Mouse (Mus musculus) heart, embryonic 11.5 days (tissue): ENCODE measurements around the gene Aanat. TPM values are rescaled to one million over a fixed set of nuclear protein-coding genes. Genes with fewer than 3 reads are reported as not detected.

Source experiments
- ATAC-seq: fragments of 200-750 bp; cut with Nextera tagmentation; replicated peaks from 2 replicates; pipeline ENCODE4 v1.8.0; 2017; ENCODE audit warnings: moderate library complexity; ENCODE audit not compliant: insufficient number of reproducible peaks, low FRiP score, low TSS enrichment
- H3K27ac ChIP-seq: fragments of 300-500 bp; sonication (generic); 2 replicates; pipeline ENCODE4 v1.5.1; 2014; ENCODE audit warnings: mild to moderate bottlenecking, low read depth, low read length
- H3K27me3 ChIP-seq: fragments of 300-500 bp; sonication (generic); 2 replicates; pipeline ENCODE4 v1.6.1; 2014; ENCODE audit warnings: mild to moderate bottlenecking, low read length, mixed read lengths; ENCODE audit not compliant: control insufficient read depth, insufficient read depth
- H3K36me3 ChIP-seq: fragments of 300-500 bp; sonication (generic); 2 replicates; pipeline ENCODE4 v1.6.1; 2014; ENCODE audit warnings: mild to moderate bottlenecking, low read length, moderate library complexity, mixed read lengths; ENCODE audit not compliant: control insufficient read depth, insufficient read depth
- H3K4me1 ChIP-seq: fragments of 300-500 bp; sonication (generic); 2 replicates; pipeline ENCODE4 v1.6.1; 2014; ENCODE audit warnings: low read length; ENCODE audit not compliant: control insufficient read depth, insufficient read depth
- H3K4me2 ChIP-seq: fragments of 300-500 bp; sonication (generic); 2 replicates; pipeline ENCODE4 v1.6.1; 2014; ENCODE audit warnings: mild to moderate bottlenecking, moderate library complexity
- H3K4me3 ChIP-seq: fragments of 300-500 bp; sonication (generic); 2 replicates; pipeline ENCODE4 v1.5.1; 2014; ENCODE audit warnings: low read depth, low read length
- H3K9ac ChIP-seq: fragments of 300-500 bp; sonication (generic); 2 replicates; pipeline ENCODE4 v1.6.1; 2014; ENCODE audit warnings: mild to moderate bottlenecking, low read depth, low read length, moderate library complexity
- H3K9me3 ChIP-seq: fragments of 300-500 bp; sonication (generic); replicated peaks from 2 replicates; pipeline ENCODE4 v1.6.1; 2016; ENCODE audit warnings: low read length; ENCODE audit not compliant: control insufficient read depth
- whole genome bisulfite sequencing: fragments of 180-500 bp; shearing (Covaris S2); extraction: QIAGEN DNeasy Blood & Tissue Kit; methylation state at CpG from one replicate; pipeline ENCODE4 v1.1.7; 2014; ENCODE audit not compliant: insufficient replicate concordance; 5-methylcytosine and 5-hydroxymethylcytosine counted together
- polyA plus RNA-seq: library from polyadenylated mRNA; unstranded; fragments of >200 nt; fragmentation: Nextera tagmentation; extraction: Ambion mirVana; gene quantifications from 2 replicates; pipeline ENCODE4 v1.2.1, GENCODE M21; 2014

The Aanat gene
- polyA plus RNA-seq, 1 experiment from 2014 or later: not detected

DNA sequence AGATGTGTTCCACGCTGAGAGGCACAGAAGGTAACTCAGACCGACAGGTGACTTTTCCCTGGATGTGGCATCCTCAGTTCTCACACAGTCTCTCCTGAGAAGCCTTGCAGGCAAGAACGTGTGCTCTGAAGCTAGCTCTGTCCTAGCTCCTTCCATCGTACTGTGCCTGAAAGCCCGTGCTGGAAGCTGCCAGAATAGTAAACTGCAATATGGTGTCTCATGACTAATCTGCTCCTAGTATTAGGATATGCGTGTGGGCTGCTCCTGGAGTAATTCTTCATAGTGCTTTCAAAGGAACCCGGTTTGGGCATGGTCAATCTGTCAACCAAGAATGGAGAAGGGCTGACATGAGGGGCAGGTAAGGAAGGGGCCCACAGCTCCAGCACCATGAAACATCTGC lies 15.4 kb upstream of the Aanat start:
- Histone ChIP-seq H3K4me2 (no peak overlapping the region), H3K9ac (no peak overlapping the region), H3K36me3 (no peaks in the 10 kb centered on the region), H3K4me3 (no peak overlapping the region), H3K27me3 (no peaks in the 10 kb centered on the region), H3K27ac (no peak overlapping the region), H3K4me1 (peaks cover 63% of the 10 kb centered on the region), H3K9me3 (no peaks in the 10 kb centered on the region)
- ATAC-seq: no peak
- 85% methylated on average over 7 of the region's 7 CpGs for WGBS

DNA sequence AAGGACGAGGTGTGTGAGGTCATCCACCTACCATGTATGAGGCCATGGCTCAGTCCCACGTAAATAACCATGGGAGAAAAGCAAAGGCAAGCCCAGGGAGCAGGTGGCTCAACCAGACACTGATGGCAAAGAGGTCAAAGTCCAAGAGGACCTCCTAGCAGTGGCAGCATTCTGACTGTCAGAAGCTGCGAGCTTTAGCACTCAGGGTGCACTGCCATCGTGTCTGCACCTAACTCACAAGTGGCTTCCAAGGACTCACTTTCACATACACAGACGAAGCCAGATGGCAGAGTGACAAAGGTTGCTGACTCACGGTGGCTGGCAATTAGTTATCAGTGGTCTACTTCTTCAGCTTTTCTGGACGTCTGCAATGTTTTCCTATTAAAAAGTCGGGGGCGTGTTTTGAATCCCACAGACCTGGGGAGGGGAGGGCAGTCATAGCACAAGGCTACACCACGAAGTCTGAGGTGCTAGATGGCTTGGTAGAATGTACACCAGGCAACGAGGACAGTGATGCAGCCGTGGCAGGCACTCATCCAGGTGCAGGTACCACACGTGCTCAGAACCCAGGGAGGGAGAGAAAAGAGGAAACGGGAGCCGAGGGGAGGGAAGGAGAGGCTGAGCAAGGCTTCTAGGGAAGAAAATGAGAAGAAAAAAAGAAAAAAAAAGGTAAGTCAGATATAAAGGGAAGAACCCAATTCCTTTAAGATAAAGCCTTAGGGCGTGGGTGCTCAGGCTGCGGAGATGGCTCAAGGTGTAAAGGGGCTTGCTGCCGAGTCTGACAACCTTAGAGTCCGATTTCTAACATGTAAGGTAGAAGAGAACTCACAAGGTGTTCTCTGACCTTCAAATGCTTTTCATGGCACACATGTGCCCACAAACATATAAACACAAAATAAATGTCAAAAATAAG lies 14.2 kb upstream of the Aanat start:
- WGBS: 67% methylated on average over 19 of the region's 19 CpGs
- peak overlapping the region; percentile 16; the same call in 1 of the 2 replicates for H3K9ac ChIP-seq
- H3K9me3 ChIP-seq: no peaks in the 10 kb centered on the region
- H3K27me3 ChIP-seq: no peaks in the 10 kb centered on the region
- H3K27ac ChIP-seq: no peak overlapping the region
- peak overlapping the region; percentile 47 for H3K4me2 ChIP-seq
- H3K4me3 ChIP-seq: no peak overlapping the region
- ATAC-seq: no peak
- H3K36me3 ChIP-seq: no peaks in the 10 kb centered on the region
- peaks cover 71% of the 10 kb centered on the region for H3K4me1 ChIP-seq

DNA sequence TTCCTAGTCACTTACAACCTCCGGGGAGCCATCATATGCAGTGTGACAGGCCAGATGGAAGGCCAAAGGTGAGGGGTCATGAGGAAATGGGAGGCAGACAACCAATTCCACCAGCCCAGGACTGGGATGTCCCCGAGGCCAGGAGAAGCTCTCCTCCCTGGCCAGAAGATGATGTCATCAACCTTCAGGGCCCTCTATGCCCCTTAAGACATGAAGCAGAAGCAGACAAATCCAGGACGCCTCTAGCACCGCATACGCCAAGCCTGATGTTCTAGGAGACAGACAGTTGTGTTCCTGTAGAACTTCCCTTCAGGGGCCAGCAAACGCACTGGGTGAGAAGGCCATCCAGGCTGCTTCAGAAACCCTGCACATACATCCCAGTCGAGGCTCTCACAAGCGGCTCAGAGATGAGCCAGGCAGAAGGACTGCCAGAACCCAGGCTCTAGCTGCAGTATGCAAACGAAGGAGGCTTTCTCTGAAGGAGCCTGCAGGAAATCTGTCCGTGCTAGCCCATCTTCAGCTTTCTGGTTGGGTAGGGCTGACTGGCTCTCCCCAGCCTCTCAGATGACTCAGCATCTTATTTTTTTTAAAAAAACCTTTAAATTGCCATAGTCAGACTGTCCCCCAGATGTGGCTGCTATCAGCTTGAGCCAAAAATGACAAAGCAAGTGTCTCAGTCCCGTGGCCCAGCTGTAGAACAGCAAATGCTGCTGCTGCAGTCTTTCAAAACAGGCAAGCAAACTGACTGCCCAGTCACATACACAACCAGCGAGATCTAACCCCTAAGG lies 13.3 kb upstream of the Aanat start:
- peak; percentile 74 for ATAC-seq

DNA sequence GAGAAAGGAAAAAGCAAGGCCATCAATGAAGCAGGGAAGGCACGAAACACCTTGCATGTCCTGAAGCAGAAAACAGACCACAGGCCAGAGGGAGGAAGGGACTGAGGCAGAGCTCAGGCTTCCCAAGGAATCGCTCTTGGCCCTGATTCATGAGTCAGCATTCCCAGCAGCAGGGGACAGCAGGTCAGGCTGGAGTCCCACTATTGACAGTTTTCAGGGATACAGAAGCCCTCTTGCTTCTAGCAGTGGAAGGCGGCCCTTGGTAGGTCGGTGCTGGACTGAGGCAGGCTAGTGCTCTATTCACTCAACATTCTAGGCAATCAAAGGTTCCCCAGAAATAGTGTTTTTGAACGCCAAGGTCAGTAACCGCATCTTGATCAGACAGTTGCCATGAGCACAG lies 11.7 kb upstream of the Aanat start:
- H3K36me3 ChIP-seq: no peaks in the 10 kb centered on the region
- H3K9me3 ChIP-seq: no peaks in the 10 kb centered on the region
- H3K27ac ChIP-seq: peak overlapping the region; percentile 86; the same call in 1 of the 2 replicates
- H3K9ac ChIP-seq: no peak overlapping the region
- H3K4me2 ChIP-seq: no peak overlapping the region
- peaks cover 69% of the 10 kb centered on the region for H3K4me1 ChIP-seq
- no peaks in the 10 kb centered on the region for H3K27me3 ChIP-seq
- ATAC-seq: no peak
- H3K4me3 ChIP-seq: no peak overlapping the region
- WGBS: 54% methylated on average over 6 of the region's 6 CpGs

More for the DNA sequence above, 13.3 kb upstream of the Aanat start:
- peak overlapping the region; percentile 5; the same call in 1 of the 2 replicates for H3K4me3 ChIP-seq
- no peaks in the 10 kb centered on the region for H3K36me3 ChIP-seq
- peak overlapping the region; percentile 86 for H3K27ac ChIP-seq
- peak overlapping the region; percentile 47 for H3K4me2 ChIP-seq
- H3K27me3 ChIP-seq: no peaks in the 10 kb centered on the region
- 39% methylated on average over 12 of the region's 12 CpGs for WGBS
- no peaks in the 10 kb centered on the region for H3K9me3 ChIP-seq
- peak overlapping the region; percentile 49; the same call in 1 of the 2 replicates for H3K9ac ChIP-seq
- peaks cover 66% of the 10 kb centered on the region for H3K4me1 ChIP-seq

DNA sequence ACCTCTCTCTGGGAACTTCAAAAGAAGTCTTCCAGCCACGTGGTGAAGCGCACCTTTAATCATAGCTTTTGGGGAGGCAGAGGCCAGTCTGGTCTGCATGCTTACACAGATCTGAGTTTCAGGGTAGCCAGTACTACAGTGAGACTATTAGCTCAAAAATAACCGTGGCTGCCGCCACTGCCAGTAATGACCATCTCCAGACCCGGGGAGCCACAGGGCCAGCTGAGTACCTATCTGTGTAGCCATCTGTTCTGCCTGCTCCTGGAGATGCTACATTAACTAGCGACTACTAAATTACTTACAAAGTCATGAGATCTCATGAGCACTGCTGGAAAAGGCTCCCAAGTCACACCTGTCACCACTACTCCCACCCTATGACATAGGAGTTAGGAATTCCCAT lies 11.2 kb upstream of the Aanat start:
- Histone ChIP-seq H3K4me3 (no peak overlapping the region), H3K4me1 (peaks cover 74% of the 10 kb centered on the region), H3K9ac (no peak overlapping the region), H3K4me2 (no peak overlapping the region), H3K27me3 (no peaks in the 10 kb centered on the region), H3K27ac (peak overlapping the region; percentile 46), H3K9me3 (no peaks in the 10 kb centered on the region), H3K36me3 (no peaks in the 10 kb centered on the region)
- no peak for ATAC-seq
- WGBS: 57% methylated on average over 6 of the region's 6 CpGs

DNA sequence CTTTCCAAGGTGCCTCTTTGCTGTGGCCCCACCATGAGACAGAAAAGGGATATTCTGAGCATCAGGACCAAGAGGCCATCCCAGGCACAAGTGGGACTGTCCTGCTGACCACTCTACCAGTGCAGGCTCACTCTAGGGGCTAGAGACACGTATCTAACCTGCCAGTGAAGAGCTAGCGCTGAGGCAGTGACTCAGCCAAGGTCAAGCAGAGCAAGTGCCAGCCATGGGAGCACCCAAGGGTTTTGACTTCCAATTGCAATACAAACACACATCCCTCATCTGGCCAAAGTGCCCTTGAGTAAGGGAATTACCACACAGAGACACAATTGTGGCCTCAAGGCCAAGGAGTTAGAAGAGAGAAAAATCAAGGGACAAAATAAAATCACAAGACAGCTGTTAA lies 10.8 kb upstream of the Aanat start:
- Histone ChIP-seq H3K4me1 (peaks cover 78% of the 10 kb centered on the region), H3K4me2 (peak overlapping the region; percentile 22; the same call in 1 of the 2 replicates), H3K9me3 (no peaks in the 10 kb centered on the region), H3K27ac (peak overlapping the region; percentile 46), H3K4me3 (no peak overlapping the region), H3K27me3 (no peaks in the 10 kb centered on the region), H3K9ac (0 out of 2 replicates have a peak overlapping the region, but pooled peaks have one; percentile 28), H3K36me3 (no peaks in the 10 kb centered on the region)
- 55% methylated on average over 2 of the region's 2 CpGs for WGBS
- no peak for ATAC-seq

DNA sequence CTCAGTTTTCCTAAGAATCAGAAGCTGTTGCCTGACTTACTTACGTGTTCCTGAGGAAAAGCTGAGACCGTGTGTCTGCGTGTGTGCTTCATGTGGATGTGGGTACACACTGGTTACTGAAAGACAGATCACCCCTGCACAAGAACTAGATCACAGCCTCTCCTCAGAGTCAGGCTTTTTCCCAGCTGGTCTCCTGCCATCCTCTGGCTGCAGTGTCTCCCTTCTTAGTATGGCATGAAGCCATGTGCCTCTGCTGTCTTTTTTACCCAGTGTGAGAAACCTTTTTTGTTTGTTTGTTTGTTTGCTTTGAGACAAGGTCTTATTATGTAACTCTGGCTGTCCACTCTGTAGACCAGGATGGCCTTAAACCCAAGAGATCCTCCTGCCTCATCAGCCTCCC lies 7.0 kb upstream of the Aanat start:
- H3K9me3 ChIP-seq: no peaks in the 10 kb centered on the region
- no peaks in the 10 kb centered on the region for H3K27me3 ChIP-seq
- no peak overlapping the region for H3K4me3 ChIP-seq
- H3K27ac ChIP-seq: no peak overlapping the region
- H3K9ac ChIP-seq: no peak overlapping the region
- no peaks in the 10 kb centered on the region for H3K36me3 ChIP-seq
- no peak for ATAC-seq
- H3K4me2 ChIP-seq: 0 out of 2 replicates have a peak overlapping the region, but pooled peaks have one; percentile 2
- peaks cover 43% of the 10 kb centered on the region for H3K4me1 ChIP-seq
- WGBS: 96% methylated on average over 3 of the region's 3 CpGs

DNA sequence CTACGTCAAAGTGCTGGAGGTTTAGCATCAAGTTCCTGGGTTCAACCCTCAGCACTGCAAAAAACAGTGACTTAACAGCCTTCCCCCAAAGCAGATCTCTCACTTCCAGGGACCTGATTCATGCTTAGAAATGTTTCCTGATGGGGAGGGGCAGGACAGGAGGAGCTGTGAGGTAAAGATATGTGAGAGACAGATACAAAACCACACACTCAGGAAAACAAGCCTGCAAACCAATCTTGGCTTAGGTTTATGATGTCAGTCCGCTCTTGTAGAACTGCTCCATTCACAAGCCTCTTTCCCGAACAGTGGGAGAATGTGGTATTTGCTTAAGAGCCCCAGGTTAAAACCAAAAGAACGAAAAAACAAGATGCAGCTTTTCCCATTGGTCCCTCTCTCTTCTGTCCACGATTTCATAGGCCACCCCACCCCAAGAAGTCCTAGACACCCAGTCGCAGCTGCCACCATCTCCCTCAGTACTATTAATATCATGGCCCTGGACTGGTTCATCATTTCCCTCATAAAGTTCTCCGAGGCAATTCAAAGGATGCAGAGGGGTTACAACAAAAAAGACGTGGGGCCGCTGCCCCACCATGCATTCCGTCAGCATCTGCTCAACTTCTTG lies 6.1 kb upstream of the Aanat start:
- Histone ChIP-seq H3K9me3 (no peaks in the 10 kb centered on the region), H3K4me3 (peak overlapping the region; percentile 98), H3K4me2 (peak overlapping the region; percentile 93), H3K27me3 (no peaks in the 10 kb centered on the region), H3K4me1 (peaks cover 34% of the 10 kb centered on the region), H3K27ac (peak overlapping the region; percentile 86; the same call in 1 of the 2 replicates), H3K9ac (peak overlapping the region; percentile 94), H3K36me3 (no peaks in the 10 kb centered on the region)
- 19% methylated on average over 10 of the region's 10 CpGs for WGBS
- ATAC-seq: no peak; the same call in 1 of the 2 replicates
